Mouse (Mus musculus) 3134 (cell line): ENCODE results near the gene Chchd3.
A peak's percentile ranks its signal among the peaks of the same experiment; 100 is the strongest.

ENCODE experiments used
- DNase-seq: peaks from one replicate; pipeline ENCODE4 v3.0.0-alpha.2; 2011; ENCODE audit warnings: low spot score; ENCODE audit not compliant: insufficient read length; ENCODE audit errors: extremely low read depth

The Chchd3 gene

GRCm38 (mm10) chr6:32818961-32819360 lies 241.1 kb downstream of the Chchd3 start:
- DNase-seq, result no peak

DNA sequence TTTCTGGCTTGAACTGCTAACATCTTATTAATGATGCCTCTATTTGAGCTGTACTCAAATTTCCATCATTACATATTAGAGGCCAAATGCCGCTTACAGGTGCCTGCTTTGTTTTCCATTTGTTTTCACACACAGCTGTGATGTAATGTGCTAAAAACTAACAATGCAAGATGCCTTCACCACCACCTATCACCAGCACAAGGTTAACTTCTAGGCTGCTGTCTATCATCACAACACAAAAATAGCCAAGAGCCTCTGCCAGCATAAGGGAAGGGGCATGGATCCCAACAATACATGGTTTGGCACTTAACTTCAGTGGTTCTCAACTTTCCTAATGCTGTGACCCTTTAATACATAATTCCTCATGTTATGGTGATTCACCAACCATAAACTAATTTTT lies 251.3 kb downstream of the Chchd3 start:
- no peak for DNase-seq

- no peak for DNase-seq
Observed at GRCm38 (mm10) chr6:32807771-32808170, 252.3 kb downstream of the Chchd3 start.

- no peak for DNase-seq
Observed at GRCm38 (mm10) chr6:32803646-32804045, 256.4 kb downstream of the Chchd3 start.

- no peak for DNase-seq
Observed at GRCm38 (mm10) chr6:32801776-32802175, 258.3 kb downstream of the Chchd3 start.

DNA sequence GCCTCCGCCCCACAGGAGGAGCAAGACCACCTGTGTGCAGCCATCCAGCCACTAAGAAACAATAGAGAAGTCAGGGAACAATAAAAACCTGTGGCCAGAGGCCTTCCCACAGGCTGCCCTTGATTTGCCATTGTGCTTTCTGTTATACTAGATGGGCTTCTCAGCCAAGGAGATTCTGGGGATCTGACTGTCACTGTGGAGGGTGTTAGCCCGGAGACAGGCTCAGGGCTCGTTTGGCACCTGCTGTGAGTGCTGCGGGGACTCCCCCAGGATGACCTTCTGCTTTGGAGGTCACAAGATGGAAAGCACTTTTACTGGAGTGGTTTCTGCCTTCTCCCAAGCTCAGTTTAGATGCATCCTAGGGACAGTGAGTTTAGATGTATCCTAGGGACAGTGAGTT lies 262.5 kb downstream of the Chchd3 start:
- DNase-seq, result no peak

DNA sequence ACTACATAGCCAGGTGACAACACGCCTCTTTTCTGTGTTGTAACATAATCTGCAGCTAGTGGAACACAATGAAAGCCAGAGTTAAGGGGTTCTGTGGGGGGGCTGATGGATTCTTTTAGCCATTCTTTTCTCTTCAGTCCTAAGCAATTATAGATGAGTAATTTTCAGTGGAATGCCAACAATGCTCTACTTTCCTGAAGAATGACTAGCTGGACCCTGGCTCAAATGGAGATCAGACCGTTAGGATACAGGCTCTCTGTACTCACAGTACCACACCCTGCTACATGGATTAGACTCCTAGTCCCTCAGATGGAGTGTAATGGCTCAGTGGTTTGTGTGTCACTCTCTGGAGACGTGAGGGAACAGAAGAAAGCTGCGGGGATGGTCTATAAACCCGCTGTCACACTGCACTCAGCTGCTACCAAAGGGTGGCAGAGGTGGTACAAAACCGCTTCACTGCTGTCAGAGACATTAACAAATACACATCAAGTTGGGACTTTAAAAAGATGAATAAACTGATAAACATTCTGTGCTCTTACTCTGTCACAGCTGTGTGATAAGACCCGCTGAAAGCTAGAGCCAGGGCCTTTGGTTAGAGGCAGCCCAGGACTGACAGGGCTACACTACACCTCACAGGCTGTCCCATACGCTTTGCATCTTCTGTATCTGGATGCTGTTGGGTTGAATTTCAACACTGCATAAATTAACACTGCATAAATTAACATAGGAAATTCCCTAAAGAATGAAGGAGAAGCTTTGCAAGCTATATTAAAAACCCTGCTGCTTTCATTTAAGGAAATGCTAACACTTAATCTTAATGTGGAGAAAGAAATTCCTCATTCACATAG lies 264.2 kb downstream of the Chchd3 start:
- peak; percentile 3 for DNase-seq

DNA sequence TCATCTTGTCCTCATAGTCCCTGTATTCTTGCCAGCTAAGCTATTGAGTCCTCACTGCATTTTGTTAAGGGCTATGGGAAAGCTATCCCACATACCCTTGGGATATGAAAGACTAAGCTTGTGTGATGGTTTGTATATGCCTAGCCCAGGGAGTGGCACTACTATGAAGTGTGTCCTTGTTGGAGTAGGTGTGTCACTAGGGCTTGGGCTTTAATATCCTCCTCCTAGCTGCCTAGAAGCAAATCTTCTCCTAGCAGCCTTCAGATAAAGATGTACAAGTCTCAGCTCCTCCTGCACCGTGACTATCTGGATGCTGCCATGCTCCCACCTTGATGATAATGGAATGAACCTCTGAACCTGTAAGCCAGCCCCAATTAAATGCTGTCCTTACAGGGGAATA lies 266.5 kb downstream of the Chchd3 start:
- DNase-seq, result no peak

DNA sequence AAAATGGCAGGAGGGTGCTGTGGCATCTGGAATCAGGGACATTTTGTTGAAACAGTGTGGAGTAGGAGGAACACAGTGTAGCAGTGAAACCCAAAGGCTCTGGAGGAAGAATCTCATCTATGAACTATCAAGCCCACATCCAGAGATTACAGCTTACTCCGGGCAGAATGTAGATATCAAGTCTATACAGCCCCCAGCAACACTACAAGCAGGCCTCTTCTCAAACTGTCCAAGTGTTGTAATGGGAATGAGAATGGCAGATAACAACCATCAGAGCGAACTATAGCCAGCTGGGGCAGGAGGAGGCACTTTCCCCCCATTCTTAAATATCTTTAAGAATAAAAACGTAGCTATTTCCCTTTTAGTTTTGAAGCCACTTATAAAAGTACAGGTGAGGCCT lies 266.9 kb downstream of the Chchd3 start:
- no peak for DNase-seq

DNA sequence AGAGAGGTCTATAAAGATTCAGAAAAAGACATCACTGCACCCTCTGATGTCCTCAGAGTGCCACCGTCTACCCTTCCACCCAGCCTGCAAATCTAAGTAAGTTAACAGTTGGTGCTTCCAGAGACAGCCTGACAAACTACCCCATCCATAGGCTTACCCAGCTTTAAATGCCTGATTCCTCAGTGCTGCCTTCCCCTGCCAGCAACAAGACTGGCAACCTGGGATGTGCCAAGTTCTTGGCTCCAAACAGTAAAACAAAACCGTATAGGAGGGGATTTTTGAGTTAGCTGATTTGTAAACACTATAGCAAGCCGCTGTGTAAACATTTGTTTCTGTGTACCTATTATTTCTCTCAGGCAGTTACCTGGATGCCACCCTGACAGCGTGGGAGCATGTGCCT lies 269.6 kb downstream of the Chchd3 start:
- DNase-seq, result no peak

DNA sequence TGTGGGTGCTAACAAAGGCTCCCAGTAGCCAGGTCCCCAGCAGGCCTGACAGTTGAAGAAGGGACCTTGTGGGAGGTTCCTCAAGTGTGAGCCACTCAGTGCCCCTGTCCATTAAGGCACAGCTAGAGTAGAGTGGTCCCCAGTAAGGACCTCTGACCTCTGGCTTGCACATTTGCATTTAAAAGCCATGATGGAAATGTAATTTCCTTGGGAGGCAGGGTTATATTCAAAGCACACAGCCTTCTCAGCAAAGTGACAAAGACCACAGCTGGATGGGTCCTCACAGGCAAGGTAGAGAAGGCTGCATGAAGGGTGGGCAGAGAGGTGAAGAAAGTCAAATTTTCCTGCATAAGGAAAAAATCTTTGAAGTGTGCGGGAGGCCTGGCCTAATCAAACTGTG lies 272.7 kb downstream of the Chchd3 start:
- no peak for DNase-seq

GRCm38 (mm10) chr6:32786196-32786595 lies 273.9 kb downstream of the Chchd3 start:
- DNase-seq, result no peak

DNA sequence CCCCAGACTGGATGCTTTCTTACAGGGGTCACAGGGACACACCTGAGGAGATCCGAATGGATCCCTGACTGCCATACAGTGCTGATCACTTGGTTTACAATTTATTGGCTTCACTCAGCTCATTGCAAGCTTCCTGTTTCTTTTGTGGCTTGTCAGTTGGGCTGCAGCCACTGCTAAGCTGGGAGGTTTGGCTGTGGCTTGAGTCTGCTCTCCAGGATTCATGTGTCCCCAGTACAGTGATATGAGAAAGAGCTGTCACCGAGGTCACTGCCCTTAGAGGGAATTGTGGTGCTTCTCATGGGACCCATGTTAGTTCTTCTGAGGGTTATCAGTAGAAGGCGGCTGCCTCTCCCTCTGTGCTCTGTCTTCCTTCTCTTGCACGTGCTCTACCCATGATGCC lies 277.0 kb downstream of the Chchd3 start:
- DNase-seq, result no peak

GRCm38 (mm10) chr6:32780602-32781001 lies 279.5 kb downstream of the Chchd3 start:
- DNase-seq, result no peak

GRCm38 (mm10) chr6:32776384-32776783 lies 283.7 kb downstream of the Chchd3 start:
- DNase-seq, result no peak

DNA sequence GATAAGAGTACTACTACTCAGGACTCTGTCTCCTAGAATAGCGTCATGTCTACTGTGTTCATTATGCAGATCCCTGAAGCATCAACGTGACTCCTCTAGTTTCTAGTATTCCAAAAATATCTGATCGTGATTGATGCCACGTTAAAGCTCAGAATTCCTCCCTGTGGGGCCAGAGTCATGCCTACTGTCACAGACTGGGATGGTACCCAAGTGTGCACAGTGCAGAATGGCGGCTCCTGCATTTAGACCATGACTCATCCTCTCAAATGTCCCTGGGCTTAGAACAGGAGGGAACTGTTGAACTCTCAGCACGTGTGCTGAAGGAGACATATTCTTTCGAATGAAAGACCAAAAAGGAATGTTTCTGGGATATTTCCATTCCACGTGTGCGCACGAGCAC lies 305.5 kb downstream of the Chchd3 start:
- DNase-seq, result no peak

GRCm38 (mm10) chr6:32749821-32750220 lies 310.2 kb downstream of the Chchd3 start:
- DNase-seq, result no peak

DNA sequence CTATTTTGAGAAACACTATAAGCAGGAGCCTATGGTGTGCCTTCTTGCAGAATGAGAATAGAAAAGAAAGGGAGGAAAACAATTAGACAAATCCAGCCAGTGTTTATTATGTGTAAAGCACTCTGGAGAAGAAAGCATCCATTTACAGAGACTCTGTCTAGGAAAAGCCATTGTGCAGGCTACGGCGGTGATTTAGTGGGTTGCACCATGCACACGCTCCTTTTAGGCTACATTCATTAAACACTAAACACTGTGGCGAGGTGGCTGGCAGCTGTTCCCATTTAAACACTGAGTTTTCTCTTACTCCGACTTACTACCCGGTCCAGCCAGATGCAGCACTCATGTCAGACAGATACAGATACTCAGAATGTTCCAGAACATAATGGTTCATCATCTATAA lies 311.3 kb downstream of the Chchd3 start:
- DNase-seq, result no peak

- DNase-seq, result no peak
Observed at GRCm38 (mm10) chr6:32747333-32747732, 312.7 kb downstream of the Chchd3 start.
